Mouse (Mus musculus) T-cell, adult 2 months (primary cell): ENCODE data around the gene Fntb.
A peak's percentile ranks its signal among the peaks of the same experiment; 100 is the strongest.
"Not testable (repeated sequence)": the region's sequence is repeated elsewhere in the genome, so short reads cannot be mapped to it uniquely, and the experiment has no call there.

Source experiments
- DNase-seq: peaks from one replicate; pipeline ENCODE4 v3.0.0; 2022; ENCODE audit warnings: low spot score

The Fntb gene

GRCm38 (mm10) chr12:76765354-76765851 lies at the start of gene Fntb, which contains the start of gene Churc1:
Gene Fntb (plus strand): TSS chr12:76765589.
Gene Churc1 (plus strand): TSS chr12:76765538.
- peak; percentile 95 for DNase-seq

DNA sequence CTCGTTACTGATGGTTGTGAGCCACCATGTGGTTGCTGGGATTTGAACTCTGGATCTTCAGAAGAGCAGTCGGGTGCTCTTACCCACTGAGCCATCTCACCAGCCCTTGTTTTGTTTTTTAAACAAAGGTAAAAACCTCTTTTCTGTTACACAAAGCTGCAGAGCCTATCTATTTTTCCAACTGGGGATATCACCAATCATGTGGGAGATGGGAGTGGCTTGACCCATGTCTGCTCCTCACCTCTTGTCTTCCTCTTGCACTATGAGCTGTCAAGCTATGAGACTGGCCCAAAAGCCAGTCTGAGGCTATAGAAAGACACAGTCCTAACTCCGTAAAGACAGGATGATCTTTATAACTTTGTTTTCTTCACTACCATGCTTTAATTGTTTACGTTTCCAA lies 47.0 kb upstream of the Fntb start:
- DNase-seq: no peak

- no peak for DNase-seq
Observed at GRCm38 (mm10) chr12:76720572-76720971, 44.8 kb upstream of the Fntb start.

DNA sequence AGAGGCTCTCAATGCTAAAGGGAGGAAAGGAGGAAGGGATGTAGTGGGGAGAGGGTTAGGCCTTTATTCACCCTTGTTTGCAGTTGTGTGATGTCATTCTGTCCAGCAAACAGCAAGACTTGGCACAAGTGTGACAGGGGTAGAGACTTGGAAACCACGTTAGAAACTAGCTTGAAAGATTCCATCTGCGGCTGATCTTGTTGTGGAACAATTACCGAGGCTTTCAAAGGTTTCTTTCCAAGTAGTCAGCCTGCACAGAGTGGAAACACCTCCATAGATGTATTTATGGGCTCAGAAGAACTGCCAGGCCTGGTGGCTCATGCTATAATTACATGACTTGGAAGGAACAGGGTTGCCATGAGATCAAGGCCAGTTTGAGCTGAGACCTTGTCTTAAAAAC lies 43.4 kb upstream of the Fntb start:
- no peak for DNase-seq

- no peak for DNase-seq
Observed at GRCm38 (mm10) chr12:76727955-76728354, 37.4 kb upstream of the Fntb start.

DNA sequence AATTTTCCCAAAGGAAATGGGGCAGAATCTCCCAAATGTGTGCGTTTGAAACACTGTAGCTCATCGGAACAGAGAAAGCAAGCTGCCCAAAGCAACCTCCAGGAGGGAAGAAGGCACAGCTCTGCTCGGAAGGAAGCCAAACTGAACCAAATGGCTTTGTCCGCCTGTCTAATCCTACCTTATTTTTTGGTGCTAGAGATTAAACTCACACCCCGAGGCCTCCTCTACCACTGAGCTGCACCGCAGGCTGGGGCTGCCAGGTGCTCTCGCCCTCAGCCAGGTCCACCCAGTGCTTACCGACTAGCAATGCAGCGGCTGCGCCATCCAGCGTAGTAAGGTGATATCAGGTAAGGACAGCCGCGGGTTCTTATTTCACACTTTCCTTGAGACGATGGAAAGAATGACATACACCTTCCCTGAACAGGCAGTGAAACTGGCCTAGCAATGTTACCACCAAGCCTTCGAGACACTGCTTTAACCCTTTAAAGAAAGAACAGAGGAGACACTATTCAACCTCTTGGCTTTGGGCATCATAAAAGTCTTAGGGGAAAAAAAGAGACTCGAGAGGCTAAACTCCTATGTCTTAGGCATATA lies 14.4 kb upstream of the Fntb start:
- DNase-seq: no peak

DNA sequence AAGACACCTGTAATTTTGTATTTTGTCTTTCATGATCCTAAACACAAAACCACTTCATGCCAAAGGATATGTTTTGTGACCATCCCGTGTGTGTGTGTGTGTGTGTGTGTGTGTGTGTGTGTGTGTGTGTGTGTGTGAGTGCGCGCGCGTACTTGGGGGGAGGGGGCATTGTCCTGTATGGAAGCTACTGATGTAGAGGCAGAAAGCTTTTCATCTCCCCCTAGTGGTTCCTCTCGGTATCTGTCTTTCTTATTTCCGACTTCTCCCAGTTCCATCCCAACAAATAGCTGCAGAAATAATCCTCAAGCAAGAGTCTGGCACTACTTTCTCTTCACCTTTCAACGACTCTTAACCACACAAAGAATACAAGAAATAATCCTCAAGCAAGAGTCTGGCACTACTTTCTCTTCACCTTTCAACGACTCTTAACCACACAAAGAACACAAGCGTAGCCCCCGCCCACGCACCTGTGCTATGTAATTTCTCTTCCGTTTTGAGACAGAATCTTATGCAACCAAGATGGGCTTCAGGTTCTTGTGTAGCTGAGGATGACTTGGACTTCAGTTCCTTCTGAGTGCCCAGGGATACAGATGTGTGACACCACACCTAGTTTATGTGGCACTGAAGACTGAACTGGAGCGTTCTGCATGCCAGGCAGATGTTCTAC lies 12.6 kb upstream of the Fntb start:
- peak; percentile 70 for DNase-seq

DNA sequence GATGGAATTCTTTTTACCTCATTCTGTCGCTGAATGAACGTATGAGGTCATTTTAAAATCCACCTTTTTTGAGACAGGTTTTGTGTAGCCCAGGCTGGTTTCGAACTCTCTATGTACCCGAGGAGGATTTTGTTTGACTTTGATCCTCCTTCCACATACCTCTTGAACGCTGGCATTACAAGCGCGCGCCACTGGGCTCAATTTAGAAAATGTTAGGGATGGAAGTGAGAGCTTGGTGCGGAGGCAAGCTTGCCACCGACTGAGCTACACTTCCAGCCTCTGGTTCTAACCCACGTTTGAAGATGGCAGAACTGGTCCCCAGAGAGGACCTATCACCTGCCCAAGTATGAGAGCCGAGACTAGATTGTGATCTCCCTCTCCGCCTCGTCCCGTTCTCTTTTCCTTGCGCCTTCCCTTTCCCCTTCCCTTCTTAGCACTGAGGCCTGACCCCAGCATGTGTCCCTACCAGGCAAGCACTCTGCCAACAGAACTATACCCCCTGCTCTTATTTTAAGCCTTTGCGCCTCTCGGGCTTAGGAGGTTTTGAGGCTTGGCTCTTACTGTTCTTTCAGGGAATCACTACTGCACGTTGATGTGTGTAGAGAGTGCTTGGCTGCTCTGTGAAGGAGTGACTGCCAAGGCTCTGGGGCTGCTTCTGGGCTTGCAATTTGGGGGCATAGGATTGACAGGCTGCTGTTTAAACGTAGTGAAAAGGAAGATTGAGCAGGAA lies 677 bp downstream of the Fntb start:
- no peak for DNase-seq

GRCm38 (mm10) chr12:76770841-76771500 lies 5.6 kb downstream of the Fntb start:
- no peak for DNase-seq

GRCm38 (mm10) chr12:76771540-76771939 lies 6.2 kb downstream of the Fntb start:
- DNase-seq: no peak

- no peak for DNase-seq
Observed at GRCm38 (mm10) chr12:76774652-76775051, 9.3 kb downstream of the Fntb start.

DNA sequence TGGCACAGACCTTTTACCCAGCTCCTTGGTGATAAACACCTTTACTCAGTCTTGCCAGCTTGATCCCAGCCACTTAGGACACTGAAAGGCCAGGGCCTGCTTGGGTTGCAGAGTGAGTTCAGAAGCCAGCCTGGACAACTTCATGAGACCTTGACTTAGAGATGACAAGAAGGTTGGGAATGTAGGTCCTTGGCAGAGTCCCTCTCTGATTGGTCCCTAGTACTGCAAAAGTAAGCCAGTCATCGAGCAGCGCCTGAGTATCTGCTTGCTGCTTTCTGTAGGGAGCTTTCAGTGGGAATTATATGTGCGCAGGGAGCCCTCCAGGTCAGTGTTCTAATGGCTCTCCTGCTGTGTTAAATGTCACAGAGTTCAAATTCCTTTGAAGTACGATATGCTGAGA lies 9.7 kb downstream of the Fntb start:
- no peak for DNase-seq

DNA sequence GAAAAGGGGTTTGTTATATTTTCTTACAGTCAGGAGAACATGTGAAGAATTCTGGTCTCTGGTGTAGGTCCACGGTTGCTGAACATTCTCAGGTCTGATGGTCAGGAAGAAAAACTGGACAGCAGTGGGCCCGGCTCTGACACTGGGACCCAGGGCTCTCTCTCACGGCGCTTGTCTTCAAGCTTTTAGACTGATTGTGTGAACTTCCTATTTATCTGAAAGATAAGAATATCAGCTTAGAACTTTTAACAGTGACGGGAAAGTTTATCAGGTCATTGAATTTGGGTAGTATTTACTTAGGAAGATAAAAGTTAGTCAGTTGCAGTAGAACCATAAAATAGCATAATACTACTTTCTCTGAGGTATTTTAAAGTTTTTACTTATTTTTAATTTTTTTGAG lies 11.5 kb downstream of the Fntb start:
- no peak for DNase-seq

DNA sequence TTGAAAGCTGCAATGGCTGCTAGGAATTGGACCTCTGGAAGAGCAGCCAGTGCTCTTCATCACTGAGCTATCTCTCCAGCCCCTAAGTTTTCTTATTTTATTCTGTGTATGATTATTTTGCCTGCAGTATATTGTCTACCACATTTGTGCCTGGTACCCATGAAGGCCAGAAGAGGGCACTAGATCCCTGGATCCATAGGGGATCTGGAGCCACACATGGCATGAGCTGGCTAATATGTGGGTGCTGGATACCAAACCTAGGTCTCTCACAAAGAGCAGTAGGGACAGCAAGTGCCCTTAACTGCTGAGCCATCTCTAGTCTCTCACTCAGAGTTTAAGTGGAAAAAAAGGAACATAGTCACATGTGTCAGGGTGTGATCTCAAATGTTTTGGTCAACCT lies 12.5 kb downstream of the Fntb start:
- DNase-seq: no peak

GRCm38 (mm10) chr12:76778305-76779083 lies 13.1 kb downstream of the Fntb start:
- peak; percentile 43 for DNase-seq

DNA sequence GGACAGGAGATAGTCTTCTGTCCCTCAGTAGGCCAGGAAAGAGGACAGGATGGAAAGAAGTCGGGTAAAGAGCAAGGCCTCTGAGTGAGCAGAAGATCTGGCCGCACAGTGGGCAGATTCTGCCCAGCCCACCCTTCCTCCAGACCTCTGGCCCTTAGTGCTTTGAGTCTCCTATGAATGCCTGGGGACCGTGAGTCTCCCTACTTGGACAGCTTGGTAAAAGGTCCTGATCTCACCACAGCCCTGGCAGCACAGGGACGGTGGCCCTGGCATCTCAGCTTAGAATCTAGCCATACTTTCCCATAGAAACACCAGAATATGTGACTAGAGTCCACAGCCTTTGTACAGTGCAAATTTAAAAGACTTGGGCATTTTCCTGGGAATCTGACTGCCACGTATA lies 14.6 kb downstream of the Fntb start:
- no peak for DNase-seq

GRCm38 (mm10) chr12:76780639-76781468 lies 15.5 kb downstream of the Fntb start:
- no peak for DNase-seq

DNA sequence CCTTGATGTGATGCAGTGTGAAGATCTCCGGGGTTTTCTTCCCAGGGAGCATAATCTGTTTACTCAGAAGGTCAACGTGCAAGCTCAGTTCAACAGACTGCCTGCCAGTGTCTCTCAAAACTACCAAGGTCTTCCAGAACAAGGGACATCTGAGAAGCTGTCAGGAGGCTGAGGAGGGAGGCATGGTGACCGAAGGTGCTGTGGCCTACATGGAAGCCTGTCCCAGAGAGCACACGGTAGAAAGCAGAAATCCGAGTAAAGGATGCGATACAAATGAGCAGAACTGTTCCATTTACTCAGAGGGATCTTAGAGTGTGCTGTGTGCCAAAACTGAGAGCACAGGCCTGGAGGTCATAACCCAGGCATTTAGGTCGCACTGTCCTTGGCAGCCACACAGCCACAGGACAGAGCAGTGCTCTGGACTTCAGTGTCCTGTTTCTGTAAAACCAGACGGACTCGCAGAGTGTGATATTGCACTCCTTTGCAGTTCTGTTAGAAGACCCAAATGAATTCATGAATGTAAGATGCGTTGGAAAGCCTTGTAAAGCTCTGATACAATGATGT lies 18.7 kb downstream of the Fntb start:
- DNase-seq: no peak

DNA sequence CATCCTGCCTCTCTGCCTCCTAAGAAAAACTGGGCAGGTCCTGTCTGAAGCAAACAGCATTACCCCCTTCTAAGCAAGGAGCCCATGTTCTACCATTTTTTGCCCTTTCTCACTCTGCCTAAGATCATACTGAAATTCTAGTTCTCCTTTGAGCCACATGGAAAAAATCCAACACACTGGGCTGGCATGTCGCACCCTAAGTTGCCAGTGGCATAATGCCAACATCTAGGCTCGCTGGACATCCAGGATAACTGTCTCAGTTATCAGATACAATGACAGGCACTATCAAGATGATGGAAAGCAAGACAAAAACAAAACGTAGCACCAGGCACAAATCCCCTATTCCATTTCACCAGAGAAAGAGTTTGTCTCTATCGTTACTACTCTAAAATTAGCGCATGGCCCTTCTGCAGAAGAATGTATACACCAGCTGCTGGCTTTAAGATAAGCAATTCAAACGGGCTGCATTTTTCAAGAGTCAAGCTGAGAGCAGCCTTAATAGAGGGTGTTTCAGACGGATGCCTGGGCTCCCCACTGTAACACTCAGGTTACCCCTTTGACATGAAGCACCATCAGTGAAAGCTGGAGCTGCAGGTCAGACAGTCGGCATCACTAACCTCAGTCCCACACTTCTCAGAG lies 25.2 kb downstream of the Fntb start:
- DNase-seq: no peak

DNA sequence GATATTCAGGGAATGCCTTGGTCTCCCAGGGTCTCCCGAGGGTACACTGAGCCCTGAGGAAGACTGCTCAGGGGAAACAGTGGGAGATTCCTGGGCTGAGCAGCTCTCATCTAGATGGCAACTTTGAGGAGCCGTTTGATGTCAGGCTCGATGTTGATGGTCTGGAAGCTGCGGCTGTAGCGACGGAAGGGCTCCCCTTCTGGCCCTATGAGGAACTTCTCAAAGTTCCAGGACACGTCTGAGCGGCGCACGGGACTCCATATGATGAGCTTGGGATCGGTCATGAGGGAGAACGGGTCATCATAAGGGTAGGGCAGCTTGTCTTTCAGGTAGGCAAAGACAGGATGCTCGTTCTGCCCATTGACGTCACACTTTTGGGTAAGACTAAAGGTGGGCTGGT lies 27.2 kb downstream of the Fntb start:
- DNase-seq: not testable (repeated sequence)
